Mouse (Mus musculus): ENCODE results near the gene Pdzrn3. TPM values are rescaled to one million over a fixed set of nuclear protein-coding genes. Genes with fewer than 3 reads are reported as not detected.

The Pdzrn3 gene
- total RNA-seq, 4 experiments from 2014 or later = 29.9 to 34.4 (median 32.5) TPM

DNA sequence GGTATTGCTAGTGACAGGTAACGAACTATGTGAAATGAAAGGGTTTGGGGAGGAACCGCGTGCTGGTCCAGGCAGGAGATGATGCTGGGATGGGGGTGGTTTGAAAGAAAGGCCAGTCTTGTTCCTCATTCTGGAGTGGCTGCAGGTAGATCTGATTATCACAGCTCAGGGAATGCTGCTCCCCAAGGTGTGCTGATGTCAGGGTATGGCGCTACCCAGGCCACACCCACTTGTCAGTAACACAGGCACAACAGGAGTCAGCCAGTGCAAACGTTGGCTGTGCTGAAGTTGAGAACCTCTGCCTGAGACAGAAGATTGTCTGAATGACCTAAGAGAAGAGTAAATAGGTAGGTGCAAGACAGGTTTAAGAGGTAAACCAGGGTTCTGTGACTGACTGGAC, 4.7 kb downstream of the Pdzrn3 start:
- DNase-seq (ENCODE audit: low spot score in 2 of 2) = no peak

DNA sequence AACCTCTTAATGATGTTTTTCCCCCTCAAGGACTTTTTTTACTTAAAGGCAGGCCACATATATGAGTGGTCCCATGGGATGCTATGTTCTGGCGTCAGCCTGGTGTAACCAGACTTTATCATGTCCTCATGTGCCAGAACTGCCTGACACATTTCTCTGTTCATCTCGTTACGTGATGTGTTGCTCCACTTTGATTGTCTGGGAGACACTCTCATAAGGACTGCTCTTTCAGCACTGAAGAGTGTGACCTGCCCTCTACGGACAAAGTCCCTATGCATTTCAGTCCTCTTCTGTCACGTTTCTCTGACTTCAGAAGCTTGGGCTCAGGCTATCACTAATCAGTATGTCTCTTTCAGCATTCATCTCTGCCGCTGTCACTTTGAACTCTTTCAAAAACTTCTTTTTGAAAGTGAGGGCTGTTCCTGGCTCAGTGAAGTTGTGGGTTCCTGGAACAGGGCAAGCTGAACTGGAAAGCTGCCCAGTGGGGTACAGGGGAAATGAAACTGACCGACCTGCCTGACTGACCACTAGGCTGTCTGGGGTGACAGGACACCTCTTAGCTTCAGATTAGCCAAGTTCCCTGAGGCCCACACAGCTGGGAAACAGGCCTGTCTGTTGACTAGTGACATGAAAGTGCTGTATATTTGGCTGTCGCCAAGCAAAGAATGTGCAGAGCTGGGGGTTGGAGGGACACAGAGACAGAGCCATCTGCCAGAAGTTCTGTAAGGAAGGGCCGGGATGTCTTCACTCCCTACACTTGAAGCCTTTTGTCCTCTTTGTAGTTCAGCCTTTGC, 10.7 kb downstream of the Pdzrn3 start:
- no peak for DNase-seq (ENCODE audit: low spot score in 2 of 2)

DNA sequence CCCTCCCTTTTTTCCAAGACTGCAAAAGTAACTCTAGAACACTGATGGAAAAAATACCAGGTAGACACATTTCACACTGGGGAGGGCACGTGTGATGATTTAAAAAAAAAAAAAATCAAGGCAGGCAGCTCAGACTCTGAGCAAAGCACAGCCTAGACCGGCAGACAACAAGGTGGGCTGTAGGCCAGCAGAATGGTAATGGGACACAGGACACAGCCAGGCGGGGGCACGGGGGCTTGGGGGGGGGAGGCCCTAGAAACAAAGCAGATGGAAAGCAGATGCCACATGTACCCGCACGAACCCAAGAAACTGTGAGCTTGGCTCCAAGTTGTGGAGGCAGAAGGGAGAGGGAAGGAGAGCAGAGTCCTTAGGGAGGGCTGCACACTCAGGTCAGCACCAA, 11.9 kb downstream of the Pdzrn3 start:
- no peak for DNase-seq (ENCODE audit: low spot score in 2 of 2)

GRCm38 (mm10) chr6:101363904-101364303, 13.8 kb downstream of the Pdzrn3 start:
- no peak for DNase-seq (ENCODE audit: low spot score in 2 of 2)

- DNase-seq (ENCODE audit: low spot score in 2 of 2) = no peak
These were observed 15.0 kb downstream of the Pdzrn3 start for GRCm38 (mm10) chr6:101362728-101363127.

DNA sequence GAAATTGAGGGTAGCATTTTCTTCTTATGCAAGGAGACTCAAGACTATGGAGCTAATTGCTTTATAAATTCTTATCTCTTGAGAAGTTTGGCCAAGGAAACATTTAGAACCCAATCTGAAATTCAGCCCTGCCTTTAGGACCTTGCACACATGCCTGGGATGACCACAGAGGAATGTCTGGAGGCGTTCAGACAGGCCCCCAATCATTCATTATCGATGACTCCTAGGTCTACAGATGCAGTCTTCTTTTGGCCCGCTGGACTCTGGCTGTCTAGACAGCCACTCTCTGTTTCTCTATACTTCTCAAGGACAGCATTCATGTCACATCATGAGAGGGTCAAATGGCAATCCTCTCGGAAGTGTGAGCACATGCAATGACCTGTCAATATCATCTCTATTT, 15.4 kb downstream of the Pdzrn3 start:
- DNase-seq (ENCODE audit: low spot score in 2 of 2) = no peak

GRCm38 (mm10) chr6:101360211-101360737, 17.4 kb downstream of the Pdzrn3 start:
- no peak for DNase-seq (ENCODE audit: low spot score in 2 of 2)

- no peak for DNase-seq (ENCODE audit: low spot score in 2 of 2)
These were observed 18.1 kb downstream of the Pdzrn3 start for GRCm38 (mm10) chr6:101359646-101360045.

DNA sequence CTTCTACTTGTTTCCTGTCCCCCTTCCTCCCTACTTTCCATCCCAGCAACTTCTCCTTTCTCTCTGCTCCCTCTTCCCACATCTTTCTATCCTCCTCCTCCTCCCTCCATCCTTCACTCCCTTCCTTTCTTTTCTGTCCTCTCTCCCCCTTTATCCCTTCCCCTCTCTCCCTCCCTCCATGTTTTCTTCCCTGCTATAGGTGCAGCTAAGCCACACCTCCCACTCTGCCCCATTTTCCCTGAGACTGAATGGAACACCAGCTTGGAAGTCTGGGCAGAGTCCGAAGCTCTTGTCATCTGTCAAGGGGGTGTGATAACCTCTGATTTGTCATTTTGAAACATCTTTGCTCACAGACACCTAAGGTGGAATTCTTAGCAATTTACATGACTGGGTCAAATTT, 22.8 kb downstream of the Pdzrn3 start:
- DNase-seq (ENCODE audit: low spot score in 2 of 2) = no peak

DNA sequence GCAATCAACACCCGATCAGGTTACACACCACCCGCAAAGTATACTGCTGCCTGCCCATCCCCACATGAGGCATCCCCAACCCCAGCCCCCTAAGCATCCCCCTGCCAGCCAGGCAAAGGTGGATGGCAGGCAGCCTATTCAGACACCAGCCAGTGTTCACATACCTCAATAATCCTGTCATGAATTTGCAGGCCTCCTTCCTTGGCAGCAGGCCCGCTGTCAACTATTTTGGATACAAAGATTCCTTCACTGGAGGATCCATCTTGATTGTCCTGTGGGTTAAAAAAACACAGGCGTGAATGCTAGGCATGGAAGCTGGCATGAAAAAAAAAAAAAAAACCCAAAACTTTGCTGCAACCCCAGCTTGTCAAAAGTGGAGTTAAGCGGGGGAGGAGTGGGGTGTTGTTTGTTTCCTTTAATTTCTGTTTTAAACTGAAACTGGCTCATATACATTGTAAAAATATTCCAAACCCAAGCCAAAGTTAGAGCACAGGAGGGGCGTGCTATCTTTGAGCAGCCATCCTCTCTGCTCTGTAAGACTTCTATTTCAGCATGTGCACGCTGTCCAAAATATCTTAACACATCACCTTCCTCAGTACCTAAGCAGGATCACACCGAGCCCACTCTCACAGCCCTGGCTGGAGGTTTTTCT, 23.3 kb downstream of the Pdzrn3 start:
- DNase-seq (ENCODE audit: low spot score in 2 of 2) = peak in 1 of 2 experiments; percentile 75

DNA sequence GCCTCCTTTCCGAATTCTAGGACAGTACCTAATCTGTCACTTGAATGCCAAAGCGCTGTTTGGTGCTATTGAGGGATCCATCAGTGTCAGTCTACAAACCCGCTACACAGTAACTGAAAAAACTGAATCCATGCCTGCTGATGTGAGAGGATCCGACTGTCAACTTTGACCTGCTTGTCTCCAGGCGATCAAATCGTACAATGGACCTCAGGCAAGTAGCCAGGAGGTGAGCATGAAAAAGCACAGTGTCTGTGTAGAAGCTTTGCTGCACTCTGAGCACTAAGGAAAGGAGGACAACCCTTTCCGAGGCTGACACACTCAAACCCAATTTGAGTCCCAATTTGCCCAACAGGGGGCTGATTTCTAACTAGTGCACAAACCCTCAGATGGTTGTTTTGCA, 24.0 kb downstream of the Pdzrn3 start:
- DNase-seq (ENCODE audit: low spot score in 2 of 2) = no peak

DNA sequence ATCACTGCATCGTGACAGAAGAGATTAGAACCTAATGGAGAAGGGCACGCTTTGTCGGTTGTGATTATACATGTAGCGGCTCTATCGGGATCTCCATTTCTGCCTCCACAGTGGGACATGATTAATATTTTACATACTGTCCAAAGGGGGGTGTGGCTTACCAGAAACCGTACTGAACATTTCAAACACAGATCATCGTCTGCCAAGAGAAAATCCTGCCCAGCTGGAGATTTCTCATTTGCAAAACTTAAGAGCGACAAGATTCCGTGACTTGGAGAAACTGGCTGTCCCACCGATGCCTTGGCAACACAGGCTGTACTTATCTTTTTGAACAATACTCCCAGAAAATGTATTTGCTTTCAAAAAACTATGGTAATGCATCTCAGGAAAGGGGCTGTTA, 25.1 kb downstream of the Pdzrn3 start:
- no peak for DNase-seq (ENCODE audit: low spot score in 2 of 2)

GRCm38 (mm10) chr6:101351100-101351499, 26.6 kb downstream of the Pdzrn3 start:
- no peak for DNase-seq (ENCODE audit: low spot score in 2 of 2)

- no peak for DNase-seq (ENCODE audit: low spot score in 2 of 2)
These were observed 27.2 kb downstream of the Pdzrn3 start for GRCm38 (mm10) chr6:101350414-101350973.

GRCm38 (mm10) chr6:101348496-101348895, 29.2 kb downstream of the Pdzrn3 start:
- no peak for DNase-seq (ENCODE audit: low spot score in 2 of 2)

- DNase-seq (ENCODE audit: low spot score in 2 of 2) = no peak
These were observed 37.6 kb downstream of the Pdzrn3 start for GRCm38 (mm10) chr6:101340051-101340450.

- DNase-seq (ENCODE audit: low spot score in 2 of 2) = no peak
These were observed 39.7 kb downstream of the Pdzrn3 start for GRCm38 (mm10) chr6:101337842-101338528.

DNA sequence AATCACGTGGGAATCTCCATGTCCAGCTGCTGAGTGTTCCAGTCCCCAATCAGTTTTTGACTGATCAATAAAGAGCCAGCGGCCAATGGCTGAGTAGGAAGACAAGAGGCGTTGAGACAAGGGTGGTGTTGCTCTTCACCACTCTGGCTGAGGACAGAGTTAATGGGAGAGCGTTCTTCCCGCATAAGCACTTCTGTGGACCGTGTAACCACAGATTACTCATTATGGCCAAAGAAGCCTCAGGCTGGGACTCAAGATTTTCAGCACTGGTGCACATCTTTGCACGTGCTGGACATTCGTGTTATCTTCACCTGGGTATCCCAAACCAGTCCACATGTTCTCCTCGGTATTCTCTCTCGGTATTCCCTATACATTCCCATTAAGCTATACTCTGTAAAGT, 41.0 kb downstream of the Pdzrn3 start:
- no peak for DNase-seq (ENCODE audit: low spot score in 2 of 2)

- no peak for DNase-seq (ENCODE audit: low spot score in 2 of 2)
These were observed 42.0 kb downstream of the Pdzrn3 start for GRCm38 (mm10) chr6:101335744-101336143.

- no peak for DNase-seq (ENCODE audit: low spot score in 2 of 2)
These were observed 43.2 kb downstream of the Pdzrn3 start for GRCm38 (mm10) chr6:101334495-101334894.

- DNase-seq (ENCODE audit: low spot score in 2 of 2) = no peak
These were observed 47.3 kb downstream of the Pdzrn3 start for GRCm38 (mm10) chr6:101330392-101330791.

- DNase-seq (ENCODE audit: low spot score in 2 of 2) = no peak
These were observed 48.2 kb downstream of the Pdzrn3 start for GRCm38 (mm10) chr6:101329499-101329898.

All from left cerebral cortex, adult 8-10 months (tissue).